Mouse (Mus musculus) embryo, embryonic 10 days (tissue): ENCODE measurements at regions not wholly inside any gene's neighbourhood (a gene's known extent, or its start where the extent isn't known, plus 50 kb on each side); places are given as distances from the start of the nearest gene placed in this dataset.

Experiments
- DNase-seq: peaks from one replicate; pipeline ENCODE4 v3.0.0-alpha.2; 2015; ENCODE audit warnings: low spot score

DNA sequence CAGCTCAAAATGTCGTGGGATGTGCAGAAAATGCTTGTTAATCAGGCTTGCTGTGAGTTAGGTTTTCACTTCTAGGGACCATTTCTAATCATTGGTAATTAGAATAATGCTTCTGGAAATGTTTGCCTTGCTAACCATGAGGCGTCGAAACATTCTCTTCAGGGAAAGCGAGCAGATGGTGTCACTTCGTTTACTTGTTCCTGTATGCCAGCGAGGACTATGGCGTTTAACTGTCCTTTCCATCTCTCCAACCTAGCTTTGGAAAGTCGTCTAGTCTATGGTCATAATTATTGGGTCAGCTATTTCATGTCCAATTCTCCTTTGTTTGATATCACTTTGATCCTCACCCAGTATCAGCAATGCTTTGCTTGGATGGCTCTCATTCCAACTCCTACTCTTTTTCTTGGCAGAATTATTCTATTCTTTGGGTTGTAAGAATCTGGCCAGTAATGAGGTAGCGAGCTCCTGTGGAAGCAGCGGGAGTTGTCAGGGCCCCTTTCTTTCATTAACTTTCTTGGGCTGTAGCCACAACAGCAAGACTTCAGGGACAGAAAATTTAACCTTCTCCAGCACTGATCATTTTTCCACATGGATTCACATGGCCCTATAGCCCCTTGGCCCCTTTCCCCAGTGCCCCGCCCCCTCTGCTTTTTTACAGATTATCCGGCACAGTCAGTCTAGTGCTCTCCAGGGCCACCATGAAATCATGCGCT is 374.0 kb upstream of the Plscr5 start:
- DNase-seq: peak; percentile 11

DNA sequence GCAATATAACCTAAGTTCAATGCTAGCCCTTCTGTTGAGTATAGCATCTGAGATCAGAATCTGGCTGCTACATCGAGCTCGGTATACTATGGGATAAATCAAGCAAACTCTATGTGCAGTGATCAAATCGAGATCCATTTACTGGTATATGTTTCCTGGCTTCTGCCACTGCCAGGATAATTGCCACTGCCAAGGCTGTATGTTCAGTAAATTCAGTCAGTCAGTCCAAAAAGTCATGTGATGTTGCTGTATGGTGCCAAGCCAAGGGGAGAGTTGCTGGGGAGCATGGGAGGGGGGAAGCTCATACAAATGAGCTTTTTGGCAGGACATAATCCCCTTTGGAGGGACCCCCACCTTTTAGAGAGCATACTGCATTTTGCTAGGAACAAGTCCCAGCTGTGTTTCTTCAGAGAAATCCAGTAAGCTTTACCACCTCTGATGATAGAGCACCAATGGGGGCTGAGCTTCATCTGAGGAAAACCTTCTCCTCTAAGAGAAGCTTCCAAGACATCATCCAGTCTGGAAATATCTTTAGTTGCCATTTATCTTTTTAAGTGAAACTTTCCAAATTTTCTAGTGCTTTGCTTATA is 389.3 kb upstream of the Plscr5 start:
- DNase-seq: no peak

DNA sequence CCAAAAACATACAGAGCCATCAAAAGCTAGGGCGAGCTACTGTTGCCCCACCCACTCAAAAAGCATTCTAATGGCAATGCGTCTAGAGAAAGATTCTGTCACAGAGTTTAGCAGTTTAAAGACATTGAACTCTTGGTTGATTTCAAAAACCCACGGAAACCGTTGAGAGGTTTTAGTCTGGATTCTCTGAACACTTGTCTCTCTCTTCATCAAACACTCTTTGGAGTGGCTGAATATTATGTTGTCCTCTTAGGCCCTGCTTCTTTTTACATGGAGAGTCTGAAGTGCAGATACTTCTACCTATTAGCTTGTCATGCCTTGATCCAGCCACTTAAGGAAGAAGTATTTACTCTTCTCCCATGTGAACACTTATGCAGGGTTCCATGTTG is 393.9 kb upstream of the Plscr5 start:
- DNase-seq: no peak

DNA sequence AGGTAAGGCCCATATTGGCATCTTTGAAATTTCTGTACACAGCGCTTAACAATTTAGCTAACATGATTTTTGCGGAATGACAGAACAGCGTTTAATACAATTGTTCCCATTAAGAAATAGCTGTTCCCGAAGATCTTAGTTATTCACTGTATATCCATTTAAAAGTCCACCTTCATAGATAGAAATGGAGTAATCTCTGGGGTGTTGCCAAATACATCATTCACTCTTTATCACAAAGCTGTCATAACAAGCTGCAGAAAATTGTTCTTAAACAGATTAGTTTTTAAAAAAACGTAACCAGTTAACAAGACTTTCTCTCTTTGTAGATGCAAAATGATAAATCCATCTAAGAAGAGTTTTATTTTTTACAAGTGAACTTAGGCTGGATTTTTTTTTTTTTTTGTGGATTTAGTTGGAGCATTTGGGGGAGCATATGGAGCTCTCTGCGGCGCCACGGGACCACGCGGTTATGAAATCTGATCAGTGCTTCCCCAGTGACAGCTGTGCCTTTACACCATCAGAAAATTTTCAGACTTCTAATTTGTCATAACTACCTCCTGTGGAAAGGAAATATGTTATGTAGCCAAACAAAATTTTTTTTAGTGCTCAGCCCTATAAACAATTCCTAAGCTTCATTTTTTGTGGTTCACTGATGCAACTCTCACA is 394.4 kb upstream of the Plscr5 start:
- DNase-seq: no peak

GRCm38 (mm10) chr9:91796976-91797375 is 395.8 kb upstream of the Plscr5 start:
- DNase-seq: no peak

DNA sequence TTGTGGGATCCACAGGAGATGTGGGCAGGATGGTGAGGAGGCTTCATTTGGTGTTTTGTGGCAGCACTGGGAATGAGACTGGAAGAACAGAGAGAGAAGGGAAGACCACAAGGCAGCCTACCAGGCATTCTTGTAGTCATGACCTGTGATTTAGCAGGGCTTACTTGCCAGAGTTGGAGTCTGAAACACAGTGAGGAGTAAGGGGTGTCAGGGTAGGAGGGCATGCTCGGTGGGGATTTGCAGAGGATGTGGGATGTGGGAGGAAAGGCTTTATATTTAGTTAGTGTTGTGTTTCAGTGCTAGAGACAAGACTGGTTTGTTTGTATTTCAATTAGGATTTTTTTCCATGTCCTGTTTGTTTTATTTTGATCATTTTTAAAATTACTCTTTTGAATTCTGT is 387.3 kb upstream of the Zic1 start:
- no peak for DNase-seq

GRCm38 (mm10) chr9:91711106-91711505 is 345.5 kb upstream of the Zic1 start:
- no peak for DNase-seq

DNA sequence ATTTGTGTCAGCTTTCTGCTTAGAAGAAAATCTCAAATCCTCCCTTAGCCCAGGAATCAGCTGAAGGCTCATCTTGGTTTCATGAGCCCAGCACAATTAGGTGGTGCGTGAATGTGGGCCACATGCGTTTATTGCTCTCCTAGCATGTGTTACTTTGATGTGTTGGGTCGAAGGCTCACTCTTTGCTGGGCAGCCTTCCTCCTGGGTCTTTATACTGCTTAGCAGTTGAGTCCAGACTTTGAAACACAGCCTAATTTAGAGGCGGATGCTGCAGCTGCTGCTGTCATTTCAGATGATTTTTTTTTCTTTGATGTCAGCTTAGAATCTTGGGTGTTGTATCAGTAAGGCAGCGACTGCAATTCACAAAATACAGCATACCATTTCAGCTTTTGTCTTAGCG is 315.2 kb upstream of the Zic1 start:
- no peak for DNase-seq

GRCm38 (mm10) chr9:91666667-91667066 is 301.1 kb upstream of the Zic1 start:
- no peak for DNase-seq

GRCm38 (mm10) chr9:91660089-91660488 is 294.5 kb upstream of the Zic1 start:
- no peak for DNase-seq

DNA sequence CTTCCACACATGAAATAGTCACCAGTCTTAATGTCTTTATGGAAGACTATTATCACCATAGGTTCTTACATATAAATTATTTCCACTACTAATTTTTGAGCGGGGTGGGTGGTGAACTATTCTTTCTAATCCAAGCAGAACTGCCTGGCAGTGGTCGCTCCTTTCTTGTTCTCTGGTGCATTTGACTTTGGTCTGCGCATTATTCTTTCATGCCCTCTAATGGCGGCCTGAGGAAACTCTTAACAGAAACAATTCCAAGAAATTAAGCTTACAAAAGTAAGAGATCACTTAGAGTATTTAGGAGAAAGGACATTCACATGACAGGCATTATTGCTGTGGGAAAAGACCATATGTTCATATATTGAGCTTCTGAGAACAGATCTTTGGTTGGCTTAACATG is 288.5 kb upstream of the Zic1 start:
- DNase-seq: peak; percentile 24

DNA sequence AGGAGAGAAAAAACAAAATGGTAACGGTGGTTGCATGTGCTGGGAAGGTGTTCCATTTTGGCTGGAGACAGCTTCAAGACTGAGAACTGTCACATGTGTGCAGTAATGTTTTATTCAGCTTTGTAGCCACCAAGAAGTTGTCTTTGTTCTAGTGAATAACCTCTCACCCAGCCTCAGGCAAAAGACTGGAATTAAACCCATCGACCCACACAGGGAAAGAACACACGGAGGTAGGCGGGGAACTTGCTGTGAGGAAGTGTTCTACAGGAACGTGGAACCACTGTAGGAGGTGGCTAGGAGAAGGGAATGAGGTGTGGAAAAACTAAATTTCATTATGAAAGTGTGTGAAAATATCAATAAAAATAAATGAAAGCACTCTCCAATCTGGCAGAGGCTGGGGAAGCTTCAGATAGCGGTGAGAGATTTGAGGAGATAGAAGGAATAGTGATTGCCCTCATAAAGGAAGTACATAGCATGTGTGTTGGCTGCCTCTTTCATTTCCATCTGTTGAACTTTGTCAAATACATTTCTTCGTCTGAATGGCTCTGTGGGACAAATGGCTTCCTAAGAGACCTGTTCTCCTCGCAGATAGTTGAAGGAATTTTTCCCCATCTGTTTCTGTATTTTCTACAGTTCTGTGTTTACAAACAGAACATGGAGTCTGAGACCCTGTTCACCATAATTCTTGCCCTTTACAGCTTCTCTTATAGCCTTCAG is 286.9 kb upstream of the Zic1 start:
- no peak for DNase-seq

DNA sequence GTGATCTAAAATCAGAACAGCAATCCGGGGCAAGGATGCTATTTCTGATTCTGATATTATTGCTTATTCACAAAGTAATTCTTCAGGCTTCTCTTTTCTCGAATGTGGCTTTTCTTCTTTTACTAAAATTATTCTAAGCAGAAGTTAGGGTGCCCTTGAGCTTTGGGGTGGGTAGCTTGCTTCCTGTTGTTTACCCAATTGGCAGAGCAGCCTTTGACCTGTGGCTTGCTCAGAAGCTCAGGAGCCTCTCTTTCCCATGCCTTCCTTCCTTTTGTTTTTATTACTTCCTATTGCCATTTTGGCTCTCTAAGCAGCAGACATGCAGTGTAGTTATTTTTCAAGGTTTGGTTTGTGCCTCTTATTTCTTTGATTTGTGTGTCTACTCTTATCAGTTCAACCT is 244.8 kb upstream of the Zic1 start:
- no peak for DNase-seq

DNA sequence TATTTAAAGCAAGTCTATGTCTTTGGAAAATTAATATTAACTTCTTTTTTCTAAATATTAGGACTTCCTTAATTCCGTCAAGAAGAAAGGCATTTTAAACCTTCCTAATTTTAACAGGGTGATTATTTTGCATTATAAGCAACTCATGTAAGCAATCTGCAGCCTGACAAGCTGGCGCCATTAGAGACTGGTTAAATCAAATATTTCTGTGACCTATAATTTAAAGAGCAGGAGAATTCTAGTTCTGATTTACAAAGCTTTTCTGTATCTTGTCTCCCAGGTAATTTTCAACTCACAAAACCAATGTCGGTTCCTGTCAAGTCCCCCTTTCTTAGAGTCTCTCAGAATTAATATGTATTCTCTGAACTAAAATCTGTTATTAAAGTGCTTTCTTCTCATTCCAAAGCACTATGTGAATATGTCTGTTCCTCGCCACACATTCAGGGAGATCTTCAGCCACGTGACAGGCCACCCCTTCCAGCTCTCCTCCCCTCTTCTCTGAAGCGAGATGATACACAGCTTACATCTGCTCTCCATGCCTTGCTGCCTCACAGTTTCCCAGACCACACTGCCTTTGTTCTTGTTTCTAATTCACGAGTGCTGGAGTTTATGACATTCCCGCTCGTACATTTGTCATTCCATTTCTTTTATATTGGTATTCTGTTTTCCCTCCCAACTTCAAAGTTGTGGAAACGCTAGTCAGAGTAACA is 244.0 kb upstream of the Zic1 start:
- peak; percentile 53 for DNase-seq

DNA sequence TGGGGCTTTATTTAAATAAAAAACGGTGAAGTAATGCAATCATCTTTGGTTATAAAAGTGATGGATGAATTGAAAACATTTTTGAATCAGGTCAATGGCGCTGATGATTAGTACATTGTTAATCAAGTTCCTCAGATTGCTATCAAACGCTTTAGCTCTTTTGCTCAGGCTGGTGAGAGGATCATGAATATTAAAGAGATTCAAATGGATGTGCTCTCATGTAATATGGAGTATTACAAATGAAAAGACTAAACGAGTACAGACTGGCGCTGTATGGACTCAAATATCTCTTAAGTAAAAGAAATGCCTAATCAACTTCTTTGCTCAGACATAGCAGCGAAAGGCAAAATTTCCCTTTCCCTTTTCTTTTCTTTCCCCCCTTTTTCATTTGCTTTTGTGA is 236.1 kb upstream of the Zic1 start:
- DNase-seq: no peak

- no peak for DNase-seq
These were observed 226.3 kb upstream of the Zic1 start for GRCm38 (mm10) chr9:91591915-91592314.

DNA sequence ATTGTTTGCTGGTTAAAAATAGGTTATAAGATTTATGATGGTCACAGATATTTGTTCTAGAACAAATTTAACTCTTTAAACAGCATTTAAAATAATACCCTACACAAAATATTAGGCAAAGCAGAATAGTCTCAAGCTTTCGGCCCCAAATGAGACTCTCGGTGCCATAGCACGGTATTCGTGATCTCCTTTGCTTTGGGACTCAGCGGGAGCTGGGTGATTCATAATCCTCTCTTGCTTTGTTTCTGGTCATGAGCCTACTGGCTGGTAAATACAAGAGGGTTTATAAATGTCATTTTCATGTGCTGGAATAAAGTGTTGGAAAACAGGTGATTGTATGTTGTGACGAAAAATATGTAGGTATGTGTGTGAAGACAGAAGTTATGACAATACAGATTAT is 223.1 kb upstream of the Zic1 start:
- DNase-seq: no peak

GRCm38 (mm10) chr9:91587861-91588260 is 222.3 kb upstream of the Zic1 start:
- no peak for DNase-seq

DNA sequence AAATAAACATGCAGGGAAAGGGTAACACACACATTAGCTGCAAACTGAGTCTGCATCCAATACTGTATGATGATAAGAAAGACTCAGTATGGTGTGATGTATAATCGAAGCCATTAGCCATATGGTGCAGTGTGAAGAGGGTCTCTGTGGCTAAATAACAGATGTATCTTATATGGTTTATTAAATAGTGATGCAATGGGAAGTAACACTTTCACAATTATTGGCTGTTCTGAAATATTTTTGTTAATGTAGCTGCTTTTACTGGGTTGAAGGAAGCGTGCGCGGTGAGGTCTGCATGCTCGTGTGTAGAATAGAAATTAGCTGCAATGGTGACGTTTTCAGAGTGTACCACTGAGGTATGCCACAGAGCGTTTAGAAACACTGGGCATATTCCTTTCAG is 221.7 kb upstream of the Zic1 start:
- DNase-seq: no peak

DNA sequence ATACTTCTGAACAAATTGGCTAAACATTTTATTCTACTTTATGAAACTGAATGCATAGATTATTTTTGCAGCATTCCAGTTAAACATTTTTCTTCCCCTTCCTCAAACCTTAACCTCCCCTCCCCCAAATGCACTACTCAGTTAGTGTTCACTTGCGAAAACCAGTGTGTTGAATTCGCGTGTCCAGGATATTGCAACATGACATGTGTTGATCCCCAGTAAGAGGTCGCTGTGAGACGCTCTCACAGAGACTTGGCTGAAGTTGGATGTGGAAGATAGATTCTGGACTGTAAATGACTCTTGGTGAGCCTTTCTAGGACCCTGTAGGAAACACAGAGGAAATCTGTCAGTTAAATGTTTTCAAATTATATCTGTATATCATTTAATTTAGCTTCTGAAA is 221.0 kb upstream of the Zic1 start:
- DNase-seq: no peak

DNA sequence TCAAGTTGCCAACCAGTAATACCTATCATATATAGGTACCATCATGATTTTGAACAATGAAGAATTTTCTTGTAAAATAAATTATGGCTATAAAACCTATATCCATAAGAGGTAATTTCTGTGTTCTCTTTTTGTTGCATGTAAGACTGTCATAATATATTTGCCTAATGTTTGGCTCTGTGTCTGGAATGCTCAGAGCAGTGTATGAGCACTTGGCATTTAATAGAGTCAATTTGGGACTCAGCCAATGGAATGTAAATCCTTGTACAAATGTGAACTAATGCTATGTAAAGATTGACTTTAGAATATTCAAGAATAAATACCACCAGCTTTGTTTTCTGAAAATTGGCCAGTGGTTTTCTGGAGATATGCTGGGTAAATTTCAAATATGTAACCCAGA is 208.5 kb upstream of the Zic1 start:
- DNase-seq: no peak

DNA sequence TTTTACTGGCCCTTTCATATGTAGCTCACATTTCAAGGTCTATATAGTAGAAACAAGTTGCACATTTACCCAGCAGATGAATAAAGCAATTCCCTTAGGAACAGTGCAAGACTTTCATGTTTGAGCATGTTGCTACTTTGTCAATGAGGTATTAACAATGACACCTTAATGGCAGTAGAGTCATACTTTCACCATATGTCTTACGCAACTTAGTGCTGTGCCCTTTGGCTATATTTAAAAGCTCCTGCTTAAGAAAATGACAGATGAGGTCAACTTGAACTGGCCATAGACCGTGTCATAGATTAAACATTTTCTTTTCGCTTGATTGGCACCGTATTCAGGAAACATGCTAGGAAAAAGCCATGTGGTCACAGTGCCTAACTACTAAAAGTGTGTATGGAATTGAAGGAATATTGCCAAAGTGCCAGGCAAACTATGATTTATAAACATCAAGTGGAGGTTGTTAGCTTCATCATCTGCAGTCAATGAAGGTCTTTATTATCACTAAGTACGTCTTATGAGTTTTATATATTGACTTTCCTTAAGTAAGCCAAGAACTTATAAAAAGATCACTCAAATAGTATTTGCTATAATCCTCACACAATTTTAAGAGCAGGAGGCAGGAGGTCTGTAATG is 200.5 kb upstream of the Zic1 start:
- no peak for DNase-seq
